Mouse (Mus musculus) hindbrain, embryonic 10.5 days (tissue): Measurements from ENCODE around the gene Mob4. TPM values are rescaled to one million over a fixed set of nuclear protein-coding genes. Genes with fewer than 3 reads are reported as not detected.

ENCODE experiments used
- DNase-seq: peaks from one replicate; pipeline ENCODE4 v3.0.0-alpha.2; 2017; ENCODE audit warnings: low spot score
- H3K27ac ChIP-seq: fragments of 300-500 bp; sonication (generic); 2 replicates; pipeline ENCODE4 v1.5.1; 2016; ENCODE audit warnings: mild to moderate bottlenecking, moderate library complexity
- H3K27me3 ChIP-seq: fragments of 300-500 bp; sonication (generic); 2 replicates; pipeline ENCODE4 v1.6.1; 2016; ENCODE audit warnings: mild to moderate bottlenecking; ENCODE audit not compliant: poor library complexity, insufficient read depth, severe bottlenecking
- H3K36me3 ChIP-seq: fragments of 300-500 bp; sonication (generic); 2 replicates; pipeline ENCODE4 v1.6.1; 2016; ENCODE audit warnings: mild to moderate bottlenecking, moderate library complexity
- H3K4me1 ChIP-seq: fragments of 300-500 bp; sonication (generic); replicated peaks from 2 replicates; pipeline ENCODE4 v1.6.1; 2016; ENCODE audit warnings: mild to moderate bottlenecking
- H3K4me3 ChIP-seq: fragments of 300-500 bp; sonication (generic); 2 replicates; pipeline ENCODE4 v1.5.1; 2016; ENCODE audit warnings: mild to moderate bottlenecking, moderate library complexity
- H3K9me3 ChIP-seq: fragments of 300-500 bp; sonication (generic); 2 replicates; pipeline ENCODE4 v1.6.1; 2016; ENCODE audit warnings: mild to moderate bottlenecking, moderate library complexity
- WGBS: fragments of 180-500 bp; shearing (Covaris S2); methylation state at CpG from one replicate; pipeline ENCODE4 v1.1.7; 2016; 5-methylcytosine and 5-hydroxymethylcytosine counted together
- polyA plus RNA-seq: library from polyadenylated mRNA; unstranded; fragments of >200 nt; fragmentation: Nextera tagmentation; extraction: Ambion mirVana; gene quantifications from 2 replicates; pipeline ENCODE4 v1.2.1, GENCODE M21; 2016

Gene Mob4
- polyA plus RNA-seq, 1 experiment from 2014 or later, result 138 TPM

DNA sequence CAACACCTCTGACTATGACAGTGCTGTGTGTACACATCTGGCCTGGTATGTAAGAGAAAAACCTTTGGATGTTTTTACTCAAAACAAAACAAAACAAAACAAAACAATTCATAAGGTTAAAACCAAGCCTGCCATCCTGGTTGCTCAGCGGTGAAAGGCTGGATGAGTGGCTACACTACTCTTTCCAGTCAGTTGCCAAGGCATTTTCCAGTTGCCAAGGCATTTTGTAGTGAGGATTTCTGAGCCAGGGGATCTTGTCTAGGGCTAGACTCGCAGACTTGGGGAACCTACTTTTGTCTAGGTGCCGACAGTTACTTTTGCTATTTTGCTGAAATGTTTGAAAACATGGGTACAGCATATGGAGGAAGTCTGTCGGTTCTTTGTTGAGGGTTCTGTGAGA, 64.0 kb downstream of the Mob4 start:
- Histone ChIP-seq H3K9me3 (no peaks in the 10 kb centered on the region), H3K4me1 (peaks cover 46% of the 10 kb centered on the region), H3K27ac (no peak overlapping the region), H3K36me3 (no peaks in the 10 kb centered on the region), H3K4me3 (no peak overlapping the region), H3K27me3 (peaks cover 21% of the 10 kb centered on the region)
- no peak for DNase-seq
- 63% methylated on average over 4 of the region's 4 CpGs for WGBS

DNA sequence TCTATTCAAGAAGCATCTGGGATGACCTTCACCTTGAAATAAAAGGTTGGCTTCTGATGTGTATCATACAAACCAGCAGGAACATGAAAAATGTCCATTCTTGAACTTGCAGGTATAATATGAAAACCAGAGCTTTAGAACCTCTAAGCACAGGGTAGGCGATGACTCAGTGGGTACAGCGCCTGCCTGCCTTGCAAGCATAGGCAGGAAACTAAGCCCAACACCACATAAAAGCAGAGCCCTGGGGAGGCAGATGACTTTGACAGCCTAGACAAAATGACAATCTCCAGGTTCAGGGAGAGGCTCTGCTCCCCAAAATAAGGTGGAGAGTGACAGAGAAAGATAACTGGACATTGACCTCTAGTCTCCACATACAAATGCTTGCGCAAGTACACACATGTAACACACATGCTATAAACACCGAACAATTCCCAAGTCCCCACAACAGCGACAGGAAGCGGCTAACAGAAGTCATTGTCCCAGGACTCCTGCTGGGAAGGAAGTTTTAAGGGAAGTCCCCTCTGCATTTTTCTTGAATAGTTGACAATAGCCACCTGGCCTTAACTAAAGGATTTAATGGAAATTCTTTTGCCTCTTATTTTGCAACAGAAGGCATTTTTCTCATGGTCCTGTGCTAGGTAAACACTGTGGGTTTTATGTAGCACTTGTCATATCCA, 65.4 kb downstream of the Mob4 start:
- H3K9me3 ChIP-seq, result no peaks in the 10 kb centered on the region

GRCm38 (mm10) chr1:55198719-55199118, 67.7 kb downstream of the Mob4 start:
- no peak for DNase-seq
- H3K4me1 ChIP-seq, result peaks cover 29% of the 10 kb centered on the region
- no peaks in the 10 kb centered on the region for H3K9me3 ChIP-seq
- no peaks in the 10 kb centered on the region for H3K36me3 ChIP-seq
- H3K4me3 ChIP-seq, result no peak overlapping the region
- H3K27ac ChIP-seq, result no peak overlapping the region
- 13% methylated on average over 3 of the region's 3 CpGs for WGBS
- H3K27me3 ChIP-seq, result peaks cover 26% of the 10 kb centered on the region

More for the DNA sequence above, 65.4 kb downstream of the Mob4 start:
- Histone ChIP-seq H3K27me3 (peaks cover 26% of the 10 kb centered on the region), H3K27ac (no peak overlapping the region), H3K4me3 (no peak overlapping the region), H3K36me3 (no peaks in the 10 kb centered on the region), H3K4me1 (peaks cover 46% of the 10 kb centered on the region)
- no peak for DNase-seq
- WGBS, result 48% methylated on average over 6 of the region's 6 CpGs

GRCm38 (mm10) chr1:55201850-55202752, 71.1 kb downstream of the Mob4 start:
- Histone ChIP-seq H3K9me3 (no peaks in the 10 kb centered on the region), H3K27me3 (peaks cover 6% of the 10 kb centered on the region; the same call in 1 of the 2 replicates), H3K27ac (no peak overlapping the region; the same call in 1 of the 2 replicates), H3K36me3 (no peaks in the 10 kb centered on the region), H3K4me3 (no peak overlapping the region), H3K4me1 (peaks cover 20% of the 10 kb centered on the region)
- DNase-seq, result no peak
- 76% methylated on average over 18 of the region's 18 CpGs for WGBS

Other genes with a start within 250 kb of the Mob4 start
- gene Ankrd44, start 204.8 kb upstream of the Mob4 start, polyA plus RNA-seq, result 11.0 and 11.9 TPM in 2 replicates
- gene Sf3b1, start 103.8 kb upstream of the Mob4 start, polyA plus RNA-seq, result 206 and 272 TPM in 2 replicates
- 26.4 and 29.3 TPM in 2 replicates for gene Coq10b, start 78.5 kb upstream of the Mob4 start, polyA plus RNA-seq
- gene Hspe1, start 43.1 kb upstream of the Mob4 start, polyA plus RNA-seq, result 452 and 562 TPM in 2 replicates
- gene Hspd1, start 43.0 kb upstream of the Mob4 start, polyA plus RNA-seq, result 325 and 525 TPM in 2 replicates
- gene Rftn2, start 95.6 kb downstream of the Mob4 start, polyA plus RNA-seq, result 7.3 and 8.5 TPM in 2 replicates
- gene Mars2, start 105.9 kb downstream of the Mob4 start, polyA plus RNA-seq, result 2.7 and 3.2 TPM in 2 replicates
- 0.17 and 0.26 TPM in 2 replicates for gene Boll, start 232.2 kb downstream of the Mob4 start, polyA plus RNA-seq